Mouse (Mus musculus) splenic B cell, adult 2 months (primary cell): ENCODE measurements around the gene Brd7.
A peak's percentile ranks its signal among the peaks of the same experiment; 100 is the strongest.

Experiments used
- DNase-seq: peaks from one replicate; pipeline ENCODE4 v3.0.0-alpha.2; 2011; ENCODE audit warnings: low read depth, low spot score
- H3K27me3 ChIP-seq: 2 replicates; pipeline ENCODE4 v1.6.1; 2012; ENCODE audit warnings: mild to moderate bottlenecking, low read length, moderate library complexity, mixed read lengths; ENCODE audit not compliant: control insufficient read depth, poor library complexity, insufficient read depth, severe bottlenecking
- H3K36me3 ChIP-seq: 2 replicates; pipeline ENCODE4 v1.6.1; 2012; ENCODE audit warnings: mild to moderate bottlenecking, low read length, moderate library complexity, mixed read lengths; ENCODE audit not compliant: control insufficient read depth, poor library complexity, insufficient read depth, severe bottlenecking

Gene Brd7

DNA sequence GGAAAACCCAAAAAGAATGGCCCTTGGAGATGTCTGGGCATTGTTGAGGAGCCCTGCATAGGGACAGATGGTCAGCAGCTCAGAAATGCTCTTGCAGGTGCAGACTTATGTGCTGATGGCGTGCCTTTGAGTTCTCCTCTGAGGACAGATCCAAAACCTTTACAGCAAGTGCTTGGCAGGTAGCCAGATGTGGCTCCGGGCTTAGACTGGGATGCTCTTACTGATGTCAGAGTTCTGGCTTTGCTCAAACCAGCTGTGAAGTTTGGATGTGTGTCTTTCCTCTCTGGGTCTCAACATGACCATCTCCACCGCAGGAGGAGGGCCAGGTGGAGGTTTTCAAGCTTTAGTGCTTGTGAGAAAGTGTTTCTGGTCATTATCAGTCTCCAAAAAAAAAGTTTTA is 7.8 kb upstream of the Brd7 start:
- no peak for DNase-seq
- Histone ChIP-seq H3K36me3 (no peaks in the 10 kb centered on the region), H3K27me3 (no peaks in the 10 kb centered on the region)

DNA sequence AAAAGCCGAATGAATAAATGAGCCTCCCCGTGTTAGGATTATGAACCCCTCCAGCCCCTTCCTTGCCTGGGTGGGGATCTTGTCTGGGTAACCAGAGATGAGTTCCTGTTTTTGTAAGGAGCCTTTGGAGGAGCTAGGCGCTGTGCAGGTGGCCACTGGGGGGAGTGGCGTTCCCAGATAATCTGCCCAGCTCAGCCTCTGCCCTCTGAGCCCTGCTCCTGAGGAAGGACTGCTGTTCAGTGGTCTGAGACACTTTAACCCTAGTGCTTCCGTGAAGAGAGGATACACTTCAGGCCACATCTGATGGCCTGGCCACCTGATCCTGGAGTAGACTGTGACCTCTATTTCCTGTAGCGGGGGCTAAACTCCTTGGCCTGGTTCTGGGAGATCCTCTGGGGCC is 7.2 kb upstream of the Brd7 start:
- H3K27me3 ChIP-seq: no peaks in the 10 kb centered on the region
- H3K36me3 ChIP-seq: no peaks in the 10 kb centered on the region
- DNase-seq: no peak

DNA sequence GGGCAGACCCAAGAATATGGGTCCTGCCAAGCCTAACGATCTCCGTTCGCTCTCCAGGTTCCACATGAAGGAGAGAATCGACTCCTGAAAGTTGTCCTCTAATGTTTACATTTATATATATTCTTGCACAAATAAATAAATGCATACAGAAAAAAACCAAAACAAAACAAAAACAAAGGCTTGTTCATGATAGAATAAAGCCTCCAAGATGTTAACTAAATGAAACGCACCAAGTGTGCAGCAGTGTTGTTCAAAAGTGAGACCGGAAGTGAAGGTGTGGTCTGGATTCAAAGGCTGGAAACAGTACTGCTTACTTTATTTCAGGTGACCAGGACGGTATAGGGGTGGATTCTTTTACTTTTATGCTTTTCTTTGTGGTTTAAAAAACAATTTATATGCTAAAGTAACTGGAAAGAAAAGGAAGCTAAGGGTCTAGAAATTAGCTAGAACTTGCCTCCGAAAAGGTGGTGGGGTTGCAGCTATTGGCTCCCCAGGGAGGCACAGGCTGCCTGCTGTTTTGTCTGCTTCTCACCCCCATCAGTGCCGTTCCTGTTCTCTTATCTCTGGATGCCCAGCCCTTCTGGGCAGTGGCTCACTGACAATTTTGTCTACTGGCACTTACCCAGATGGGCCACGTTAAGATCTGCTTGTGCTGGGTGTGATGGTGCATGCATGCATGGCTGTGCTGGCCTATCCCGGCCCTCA is 604 bp upstream of the Brd7 start:
- DNase-seq: peak; percentile 59
- Histone ChIP-seq H3K27me3 (no peaks in the 10 kb centered on the region), H3K36me3 (peaks cover 2% of the 10 kb centered on the region; the same call in 1 of the 2 replicates)

DNA sequence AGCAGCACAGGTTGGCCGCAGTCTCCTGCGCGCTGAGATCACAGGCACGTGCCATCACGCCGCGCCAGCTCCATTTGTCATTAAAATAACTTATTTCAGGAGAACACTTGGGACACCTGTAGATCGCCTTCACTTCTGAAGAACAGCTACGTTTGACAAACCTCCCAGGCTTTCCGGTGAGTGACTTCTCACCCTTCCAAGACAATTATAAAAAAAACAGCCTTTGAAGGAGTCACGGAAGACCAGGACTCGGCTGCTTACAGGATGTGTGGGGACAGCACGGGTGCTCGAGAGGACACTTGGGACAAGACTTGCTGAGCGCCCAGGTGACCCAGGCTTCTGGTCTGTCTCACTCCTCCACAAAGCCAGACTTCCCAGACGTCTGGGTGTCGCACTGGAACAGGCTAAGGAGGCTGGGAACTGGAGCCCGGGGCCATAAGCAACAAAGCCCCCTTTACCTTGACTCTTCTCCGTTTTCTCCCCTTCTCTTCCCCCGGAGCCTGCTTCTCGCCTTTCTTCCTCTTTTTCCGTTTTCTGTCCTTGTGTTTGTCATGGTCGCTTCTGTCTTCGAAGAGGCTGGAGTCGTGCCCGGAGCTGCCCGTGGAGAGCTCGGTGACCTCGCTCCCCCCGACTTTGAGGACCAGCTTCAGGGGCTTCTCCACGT is 818 bp downstream of the Brd7 start:
- Histone ChIP-seq H3K27me3 (no peaks in the 10 kb centered on the region), H3K36me3 (peaks cover 11% of the 10 kb centered on the region)
- no peak for DNase-seq

GRCm38 (mm10) chr8:88359959-88360358 is 2.0 kb downstream of the Brd7 start:
- Histone ChIP-seq H3K27me3 (no peaks in the 10 kb centered on the region), H3K36me3 (peaks cover 18% of the 10 kb centered on the region)
- peak; percentile 20 for DNase-seq

DNA sequence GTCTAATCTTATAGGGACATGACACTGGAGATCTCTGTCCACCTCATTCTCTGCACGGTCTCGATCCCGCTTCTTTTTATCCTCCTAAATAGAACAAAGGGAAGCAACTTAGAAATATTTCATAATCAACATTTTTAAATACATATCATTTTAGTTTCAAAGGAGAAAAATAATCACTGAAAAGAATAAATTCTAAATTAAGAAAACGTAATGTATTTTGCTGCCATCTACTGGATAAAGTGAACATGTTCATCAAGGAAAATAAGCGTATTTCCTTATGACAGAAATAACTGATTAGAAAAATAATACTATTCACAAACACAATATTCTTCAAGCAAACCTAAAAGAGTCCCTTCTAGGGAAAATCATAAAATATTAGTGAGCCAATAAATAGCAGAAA is 4.0 kb downstream of the Brd7 start:
- H3K36me3 ChIP-seq: peaks cover 22% of the 10 kb centered on the region
- DNase-seq: peak; percentile 34
- no peaks in the 10 kb centered on the region for H3K27me3 ChIP-seq

DNA sequence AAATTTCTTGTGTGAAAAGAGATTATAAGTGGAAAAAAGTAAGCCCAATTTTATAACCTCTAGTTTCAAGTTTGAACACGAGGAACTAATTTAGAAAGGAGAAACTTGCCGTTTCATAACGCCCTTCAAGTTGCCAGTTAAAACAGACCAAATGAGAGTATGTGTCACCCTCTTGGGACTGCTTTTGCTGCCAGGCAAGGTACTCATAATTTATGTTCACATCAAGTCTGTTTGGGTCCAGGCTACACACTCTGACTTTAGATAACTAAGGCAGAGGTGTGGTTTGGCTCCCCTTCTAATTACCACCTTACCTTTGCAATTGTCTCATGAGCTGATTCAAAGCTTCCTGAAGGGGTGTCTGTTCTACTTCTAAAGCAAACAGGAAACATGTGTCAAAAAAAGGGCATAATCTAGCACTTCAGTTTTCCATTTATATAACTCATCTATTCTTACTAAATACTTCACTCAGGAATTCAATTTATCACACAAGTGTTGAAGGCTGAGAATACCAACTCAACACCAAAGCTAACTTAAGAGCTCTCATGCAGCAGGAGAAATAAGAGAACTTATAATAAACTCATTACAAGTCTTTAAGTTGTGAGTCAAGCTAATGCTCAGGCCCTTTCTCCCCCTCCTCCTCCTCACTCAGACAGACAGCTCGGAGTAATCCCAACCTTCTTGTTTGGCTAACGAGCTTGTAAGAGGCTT is 4.6 kb downstream of the Brd7 start:
- no peak for DNase-seq
- no peaks in the 10 kb centered on the region for H3K27me3 ChIP-seq
- H3K36me3 ChIP-seq: peaks cover 25% of the 10 kb centered on the region

- DNase-seq: no peak
- Histone ChIP-seq H3K36me3 (peaks cover 14% of the 10 kb centered on the region), H3K27me3 (no peaks in the 10 kb centered on the region; the same call in 1 of the 2 replicates)
Measured at GRCm38 (mm10) chr8:88349046-88349445, 12.9 kb downstream of the Brd7 start.

DNA sequence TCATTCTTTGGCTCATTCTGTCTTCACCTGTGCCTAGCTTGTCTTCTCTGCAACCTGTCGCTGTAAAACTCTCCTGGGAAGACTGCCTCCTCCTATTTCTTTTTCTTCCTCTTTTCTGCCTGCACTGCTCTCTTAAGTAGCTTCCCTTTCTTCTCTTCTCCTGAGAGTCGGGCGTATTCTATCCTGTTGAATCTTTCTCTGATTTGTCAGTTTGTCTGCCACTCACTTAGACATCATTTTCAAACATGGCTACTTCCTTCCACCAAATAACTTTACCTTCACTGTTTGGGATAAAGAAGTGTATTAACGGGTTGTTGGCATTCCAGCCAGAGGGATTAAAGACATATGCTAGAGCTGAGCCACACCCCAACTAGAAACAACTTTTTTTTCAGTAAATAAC is 20.0 kb downstream of the Brd7 start:
- H3K36me3 ChIP-seq: peaks cover 25% of the 10 kb centered on the region
- no peak for DNase-seq
- no peaks in the 10 kb centered on the region for H3K27me3 ChIP-seq

DNA sequence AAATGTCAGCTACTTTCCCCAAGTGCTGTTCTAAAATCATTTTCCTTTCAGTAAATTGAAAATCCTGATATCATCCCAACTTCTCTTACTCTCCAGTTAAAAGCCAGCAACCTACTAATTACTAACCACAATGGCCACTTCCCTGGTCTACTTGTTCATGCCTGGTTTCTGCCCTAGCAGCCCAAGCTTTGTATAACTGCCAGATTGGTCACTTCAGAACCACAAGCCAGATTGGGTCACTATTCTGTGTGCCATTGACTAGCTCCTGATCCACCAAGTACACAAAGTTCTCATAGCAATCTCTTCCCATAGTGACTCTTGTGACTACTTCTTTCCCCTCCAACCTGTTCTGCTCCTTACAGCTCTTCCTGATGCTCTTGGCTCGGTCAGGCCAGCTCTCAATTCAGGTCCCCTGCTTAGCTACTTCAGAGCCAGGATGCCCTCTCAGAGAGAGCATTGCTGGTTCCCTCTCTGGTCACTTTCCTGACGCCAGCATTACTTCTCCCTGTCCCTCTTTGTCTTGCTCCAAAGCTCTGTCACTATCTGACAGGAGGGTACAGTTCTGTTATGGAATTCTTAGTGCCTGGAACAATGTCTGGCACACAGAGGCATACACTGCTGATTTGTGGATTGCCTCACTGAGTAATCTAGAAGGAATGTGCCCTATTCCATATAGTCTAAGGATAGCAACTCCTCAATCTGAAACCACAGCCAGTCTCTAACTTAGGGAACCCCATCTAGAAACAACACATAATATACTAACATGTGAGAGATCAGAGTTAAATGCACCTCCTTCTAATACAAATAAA is 21.9 kb downstream of the Brd7 start:
- Histone ChIP-seq H3K27me3 (no peaks in the 10 kb centered on the region), H3K36me3 (peaks cover 27% of the 10 kb centered on the region; the same call in 1 of the 2 replicates)
- no peak for DNase-seq

DNA sequence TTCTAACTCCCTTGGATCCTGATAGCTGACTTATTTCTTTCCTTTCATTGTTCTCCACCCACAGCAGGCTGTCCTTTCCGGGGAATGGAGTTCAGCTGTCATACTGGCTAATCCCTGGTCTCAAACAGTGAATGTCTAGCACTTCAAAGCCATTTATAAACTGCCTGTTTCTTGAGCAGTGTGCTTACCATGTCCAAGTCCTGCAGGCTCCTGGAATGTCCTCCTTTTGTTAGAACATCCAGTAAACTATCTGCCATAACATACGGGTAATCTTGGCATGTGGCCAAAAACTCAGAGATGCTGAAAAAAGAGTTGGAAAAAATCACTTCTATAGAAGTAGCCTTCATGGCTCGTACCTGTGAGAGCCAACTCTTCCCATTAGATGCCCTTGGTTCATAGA is 22.8 kb downstream of the Brd7 start:
- H3K36me3 ChIP-seq: peaks cover 25% of the 10 kb centered on the region; the same call in 1 of the 2 replicates
- DNase-seq: no peak
- no peaks in the 10 kb centered on the region for H3K27me3 ChIP-seq

DNA sequence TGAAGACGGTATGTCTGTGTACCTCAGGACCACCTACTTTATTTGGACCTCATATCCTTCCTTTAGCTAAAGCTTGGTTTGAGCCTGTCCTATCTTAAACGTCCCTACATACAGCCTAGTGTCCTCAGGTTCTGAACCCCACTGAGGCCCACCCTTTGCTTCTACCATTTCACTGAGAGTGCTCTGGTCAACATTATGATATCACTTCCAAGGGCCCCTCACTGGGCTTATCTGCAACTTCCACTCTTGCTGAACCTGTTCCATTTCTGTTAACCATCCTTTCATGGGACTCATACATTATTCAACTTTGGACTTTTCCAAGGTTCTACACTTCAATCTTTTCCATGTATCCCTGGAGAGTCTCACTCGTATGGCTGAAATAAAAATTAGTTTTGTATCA is 27.0 kb downstream of the Brd7 start:
- Histone ChIP-seq H3K36me3 (peaks cover 14% of the 10 kb centered on the region; the same call in 1 of the 2 replicates), H3K27me3 (no peaks in the 10 kb centered on the region)
- no peak for DNase-seq

DNA sequence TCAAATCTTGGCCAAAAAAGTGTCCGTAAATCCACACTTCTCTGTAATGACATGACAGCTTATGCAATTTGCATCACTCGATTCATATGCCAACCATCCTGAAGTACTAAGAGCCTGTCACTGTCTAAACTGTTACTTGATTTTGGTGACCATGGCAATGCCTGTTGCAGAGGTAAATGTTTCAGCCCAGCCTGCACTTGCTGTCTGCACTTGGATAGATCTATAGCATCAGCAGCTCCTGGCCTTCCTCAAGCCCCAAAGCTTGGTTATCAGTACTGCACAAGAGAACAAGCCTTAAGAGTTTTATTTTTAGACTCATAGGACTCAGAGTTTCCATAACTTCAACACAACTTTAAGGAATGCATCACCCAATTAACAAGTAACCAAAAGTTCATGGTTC is 27.6 kb downstream of the Brd7 start:
- H3K36me3 ChIP-seq: peaks cover 14% of the 10 kb centered on the region; the same call in 1 of the 2 replicates

GRCm38 (mm10) chr8:88330816-88331215 is 31.2 kb downstream of the Brd7 start:
- H3K27me3 ChIP-seq: no peaks in the 10 kb centered on the region
- H3K36me3 ChIP-seq: peaks cover 23% of the 10 kb centered on the region
- no peak for DNase-seq

More for the DNA sequence above, 27.6 kb downstream of the Brd7 start:
- DNase-seq: no peak
- H3K27me3 ChIP-seq: no peaks in the 10 kb centered on the region
